Mouse (Mus musculus) kidney, postnatal 36 days (tissue): ENCODE measurements at regions not wholly inside any gene's neighbourhood (a gene's known extent, or its start where the extent isn't known, plus 50 kb on each side); places are given as distances from the start of the nearest gene placed in this dataset.
"Not testable (repeated sequence)": the region's sequence is repeated elsewhere in the genome, so short reads cannot be mapped to it uniquely, and the experiment has no call there.

Experiments
- DNase-seq, 2 experiments: peaks; one replicate each; pipeline ENCODE4 v3.0.0; 2021 to 2022; ENCODE audit warnings: mixed read lengths in 2 of 2

- not testable (repeated sequence) for DNase-seq
Measured at GRCm38 (mm10) chr14:14478159-14478558, 77.1 kb downstream of the Olfr721-ps1 start.

- DNase-seq = peak; percentile 38 to 70
Measured at GRCm38 (mm10) chr14:14481840-14482239, 80.7 kb downstream of the Olfr721-ps1 start.

- DNase-seq = no peak
Measured at GRCm38 (mm10) chr14:14486356-14486755, 85.3 kb downstream of the Olfr721-ps1 start.

GRCm38 (mm10) chr14:14490501-14490900, 89.4 kb downstream of the Olfr721-ps1 start:
- no peak for DNase-seq

- no peak for DNase-seq
Measured at GRCm38 (mm10) chr14:14492041-14492440, 90.9 kb downstream of the Olfr721-ps1 start.

- no peak for DNase-seq
Measured at GRCm38 (mm10) chr14:14511927-14512326, 110.8 kb downstream of the Olfr721-ps1 start.

DNA sequence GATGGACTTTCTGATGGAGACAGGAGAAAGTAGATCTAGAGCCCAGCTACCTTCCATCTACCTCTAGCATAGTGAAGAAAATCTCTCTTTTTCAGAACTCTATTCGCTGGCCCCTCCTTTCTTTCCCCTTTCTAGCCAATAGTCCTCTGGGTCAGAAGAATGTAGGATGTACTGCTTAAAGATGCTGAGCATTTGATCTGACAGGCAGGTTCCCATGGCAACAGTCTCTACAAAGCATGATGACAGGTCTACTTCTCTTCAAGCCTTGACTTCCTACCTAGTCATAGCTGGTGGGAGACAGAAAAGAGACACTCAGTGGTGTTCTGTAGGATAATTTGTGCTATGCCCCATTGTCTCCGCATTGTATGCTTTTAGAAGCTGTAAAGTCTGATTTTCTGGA, 112.0 kb downstream of the Olfr721-ps1 start:
- DNase-seq = no peak

DNA sequence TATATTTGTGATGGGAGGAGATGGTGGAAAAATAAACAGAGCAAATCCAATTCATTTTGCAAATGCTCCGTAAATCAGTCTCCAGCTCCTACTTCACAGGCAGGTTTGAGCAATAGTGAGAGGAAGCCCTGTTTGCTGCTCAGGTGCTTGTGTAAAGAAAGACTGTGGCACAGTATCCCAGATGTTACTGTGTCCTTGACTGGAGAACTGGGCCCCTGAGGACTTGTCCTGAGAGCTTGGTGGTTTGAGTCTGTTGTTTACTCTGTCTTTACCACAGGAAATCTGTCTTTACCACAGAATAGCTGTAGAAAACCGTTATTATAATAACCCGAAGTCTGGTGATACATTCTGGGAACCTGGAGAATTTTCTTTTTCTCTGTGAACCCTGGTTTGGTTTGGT, 112.4 kb downstream of the Olfr721-ps1 start:
- no peak for DNase-seq

GRCm38 (mm10) chr14:14514440-14515172, 113.5 kb downstream of the Olfr721-ps1 start:
- DNase-seq = no peak

- no peak for DNase-seq
Measured at GRCm38 (mm10) chr14:14515363-14515762, 114.3 kb downstream of the Olfr721-ps1 start.

DNA sequence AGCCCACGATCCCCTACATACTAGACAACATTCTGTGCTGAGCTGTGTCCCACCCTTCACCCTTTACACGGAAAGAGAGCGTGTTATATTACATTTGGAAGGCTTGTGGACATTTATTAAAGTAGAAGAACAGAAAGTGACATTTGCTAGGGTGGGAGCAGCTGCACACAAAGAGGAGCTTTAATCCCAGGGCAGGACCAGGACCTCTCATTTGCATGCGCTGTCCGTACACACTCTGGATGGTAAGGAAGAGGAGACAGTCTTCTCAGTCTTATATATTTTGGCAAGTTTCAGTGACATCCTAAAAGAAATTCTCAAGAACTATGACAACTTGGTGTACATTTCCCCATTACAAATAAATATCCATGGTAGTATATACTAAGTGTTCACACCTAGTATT, 114.8 kb downstream of the Olfr721-ps1 start:
- no peak for DNase-seq

DNA sequence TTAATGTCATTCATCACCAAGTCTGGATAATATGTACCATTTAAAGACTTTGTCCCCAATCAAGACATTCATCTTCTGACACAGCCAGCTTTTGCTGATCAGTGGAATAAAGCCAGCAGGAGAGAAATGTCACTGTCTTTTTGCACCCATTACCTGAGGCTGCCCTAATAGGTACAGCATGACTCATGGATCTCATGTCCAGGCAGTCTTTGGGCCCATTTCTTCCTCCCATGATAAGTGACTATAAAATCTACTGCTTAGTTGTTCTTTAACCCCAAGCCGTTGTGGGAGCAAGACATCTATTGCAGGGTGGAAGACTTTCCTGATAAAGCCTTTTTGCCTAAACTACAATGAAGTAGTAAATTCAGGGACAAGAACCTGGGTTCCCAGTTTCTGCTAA, 116.9 kb downstream of the Olfr721-ps1 start:
- DNase-seq = no peak

DNA sequence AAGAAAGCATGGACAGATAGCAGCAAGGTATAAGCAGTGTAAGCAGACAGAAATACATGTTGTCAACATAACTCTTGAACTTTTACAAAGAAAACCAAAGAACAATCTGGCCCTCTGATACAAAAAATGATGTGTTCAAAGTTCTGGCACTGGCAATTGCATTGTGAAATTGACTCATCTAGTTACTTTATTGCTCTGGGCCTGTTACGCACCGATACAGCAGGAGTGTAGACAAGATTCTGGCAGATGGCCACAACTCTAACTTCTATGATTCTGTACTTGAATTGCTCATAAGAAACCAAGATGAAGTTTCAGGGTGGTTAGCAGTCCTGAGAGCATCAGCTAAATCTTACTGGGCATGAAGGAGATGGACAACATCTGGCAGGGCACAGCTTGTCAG, 117.7 kb downstream of the Olfr721-ps1 start:
- DNase-seq = no peak

DNA sequence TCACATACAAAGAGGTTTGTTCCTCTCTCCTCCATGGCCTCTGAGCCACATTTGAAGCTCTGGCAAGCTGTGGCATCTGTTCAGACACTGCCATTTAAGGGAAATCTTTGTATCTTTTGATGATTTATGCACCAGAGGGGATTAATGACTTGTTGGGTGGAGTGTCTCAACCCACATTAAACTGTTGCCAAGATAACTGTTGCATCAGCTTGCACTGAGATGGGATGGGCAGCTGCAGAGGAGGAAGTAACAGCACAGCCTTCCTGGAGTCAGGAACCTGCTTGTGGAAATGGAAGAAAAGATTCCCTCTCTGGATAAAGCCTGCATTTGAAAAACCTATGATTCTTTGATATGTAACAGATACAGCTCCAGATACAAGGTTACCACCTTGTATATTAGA, 119.1 kb downstream of the Olfr721-ps1 start:
- no peak for DNase-seq

- not testable (repeated sequence) for DNase-seq
Measured at GRCm38 (mm10) chr14:14521331-14521730, 120.2 kb downstream of the Olfr721-ps1 start.

- DNase-seq = no peak
Measured at GRCm38 (mm10) chr14:14525225-14525624, 124.1 kb downstream of the Olfr721-ps1 start.

DNA sequence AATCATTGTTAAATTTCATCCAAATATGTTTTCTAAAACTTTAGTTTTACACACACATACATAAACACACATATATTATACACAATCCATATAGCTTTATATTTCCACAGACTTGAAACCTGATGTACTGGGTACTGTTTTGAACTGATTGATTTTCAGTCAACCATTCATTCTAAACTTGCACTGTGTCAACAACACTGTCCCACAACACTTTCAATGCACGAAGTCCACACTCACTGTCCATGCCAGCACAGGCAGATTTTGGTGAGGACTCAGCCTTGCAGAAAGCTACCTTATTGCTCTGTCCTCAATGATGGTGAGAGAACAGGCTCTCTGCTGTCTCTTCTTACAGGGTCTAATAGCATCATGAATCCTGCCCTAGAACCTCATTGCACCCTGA, 127.3 kb downstream of the Olfr721-ps1 start:
- DNase-seq = no peak

DNA sequence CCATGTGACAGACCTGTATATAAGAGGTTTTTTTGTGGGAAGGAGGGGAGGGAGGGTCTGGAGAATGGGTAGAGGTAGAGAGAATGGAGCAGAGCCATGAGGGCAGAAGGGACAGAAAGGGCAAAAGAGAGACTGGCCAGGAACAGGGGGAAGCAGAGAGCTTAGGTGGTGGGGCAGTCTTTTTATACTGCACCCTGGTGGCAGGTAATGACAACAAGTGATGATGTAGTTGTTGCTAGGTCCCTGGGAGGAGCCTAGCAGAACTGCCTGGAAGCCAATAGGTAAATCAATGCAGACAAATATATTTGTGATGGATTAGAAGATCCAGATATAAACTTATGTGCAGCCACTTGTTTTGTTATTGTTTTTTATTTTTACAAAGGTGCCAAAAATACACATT, 140.1 kb downstream of the Olfr721-ps1 start:
- no peak for DNase-seq

DNA sequence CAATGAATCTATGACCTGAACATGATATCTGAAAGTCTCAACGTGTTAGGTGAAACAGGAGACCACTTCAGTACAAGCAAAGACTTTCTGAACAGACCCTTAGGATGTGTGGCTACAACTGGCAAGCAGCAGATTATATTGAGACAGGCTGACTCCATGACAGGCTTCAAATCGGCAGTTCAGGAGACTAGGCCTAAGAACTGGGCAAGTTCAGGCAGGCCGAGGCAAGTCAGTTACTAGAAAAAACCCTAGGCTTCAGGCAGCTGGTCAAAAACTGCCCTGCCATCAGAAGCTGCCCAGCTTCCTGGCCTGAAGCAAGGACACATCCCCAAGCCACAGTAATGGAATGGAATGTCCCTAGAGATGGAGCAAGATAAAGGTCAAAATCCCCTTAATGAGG, 140.6 kb downstream of the Olfr721-ps1 start:
- no peak for DNase-seq

GRCm38 (mm10) chr14:14544236-14544635, 143.1 kb downstream of the Olfr721-ps1 start:
- peak; percentile 35 to 53 for DNase-seq

DNA sequence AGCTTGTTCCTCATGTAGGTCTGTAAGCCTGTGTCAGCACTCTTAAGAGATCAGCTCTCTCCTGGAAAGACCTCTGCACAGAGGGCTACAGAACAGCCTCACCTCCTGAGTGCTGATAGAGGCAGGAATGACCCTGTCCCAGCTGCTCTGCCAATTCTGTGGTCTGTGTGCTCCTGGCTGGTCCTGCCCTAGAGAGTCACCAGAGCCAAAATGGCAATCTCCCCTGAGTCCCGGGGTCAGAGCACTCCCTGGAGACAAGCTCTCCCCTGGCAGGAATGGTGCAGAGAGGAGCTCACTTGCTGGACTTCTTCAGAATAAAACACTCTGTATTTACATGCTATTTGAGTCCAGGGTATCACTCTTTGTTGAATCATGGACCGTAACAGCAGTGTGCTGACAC, 149.9 kb upstream of the Slc4a7 start:
- DNase-seq = no peak

- DNase-seq = no peak
Measured at GRCm38 (mm10) chr14:14574851-14575250, 127.2 kb upstream of the Slc4a7 start.

GRCm38 (mm10) chr14:14591939-14592338, 110.1 kb upstream of the Slc4a7 start:
- DNase-seq = no peak

- no peak for DNase-seq
Measured at GRCm38 (mm10) chr14:14594753-14595152, 107.3 kb upstream of the Slc4a7 start.
